Mouse (Mus musculus): ENCODE results near the gene Dctn2.

Gene Dctn2

GRCm38 (mm10) chr10:127312858-127313257 lies 46.7 kb downstream of the Dctn2 start:
- in situ Hi-C loops (cut with MboI, MseI) = loop anchor here (10.0 kb wide), 2 partner anchors 128 to 1232 kb away; partner anchors contain the start of genes Rpl41, Slc26a10 and Zc3h10

- in situ Hi-C loops (cut with MboI, MseI) = loop anchor here (10.0 kb wide), 2 partner anchors 129 to 1231 kb away; partner anchors contain the start of genes Rpl41, Slc26a10 and Zc3h10
Measured at GRCm38 (mm10) chr10:127313516-127313915, 47.3 kb downstream of the Dctn2 start.

- in situ Hi-C loops (cut with MboI, MseI) = loop anchor here (5.0 to 10.0 kb wide), 3 partner anchors 130 to 1307 kb away; partner anchors contain the start of genes Rpl41, Slc26a10 and Zc3h10
Measured at GRCm38 (mm10) chr10:127314950-127315349, 48.8 kb downstream of the Dctn2 start.

- in situ Hi-C loops (cut with MboI, MseI) = loop anchor here (5.0 to 10.0 kb wide), 3 partner anchors 132 to 1305 kb away; partner anchors contain the start of genes Rpl41, Slc26a10 and Zc3h10
Measured at GRCm38 (mm10) chr10:127317277-127317676, 51.1 kb downstream of the Dctn2 start.

- in situ Hi-C loops (cut with MboI, MseI) = loop anchor here (5.0 to 10.0 kb wide), 3 partner anchors 133 to 1304 kb away; partner anchors contain the start of genes Rpl41, Slc26a10 and Zc3h10
Measured at GRCm38 (mm10) chr10:127318009-127318408, 51.8 kb downstream of the Dctn2 start.

- in situ Hi-C loops (cut with MboI, MseI) = loop anchor here (5.0 to 10.0 kb wide), 5 partner anchors 38 to 1302 kb away; partner anchors contain the start of genes Rpl41, Slc26a10 and Zc3h10
Measured at GRCm38 (mm10) chr10:127319969-127320368, 53.8 kb downstream of the Dctn2 start.

- in situ Hi-C loops (cut with MboI, MseI) = loop anchor here (5.0 kb wide), 2 partner anchors 39 to 766 kb away; no protein-coding TSS in a partner anchor
Measured at GRCm38 (mm10) chr10:127321621-127322020, 55.5 kb downstream of the Dctn2 start, which contains the start of gene Arhgap9. Gene Arhgap9 (plus strand): TSS chr10:127321964.

- in situ Hi-C loops (cut with MboI, MseI) = loop anchor here (5.0 kb wide), 2 partner anchors 40 to 765 kb away; no protein-coding TSS in a partner anchor
Measured at GRCm38 (mm10) chr10:127322178-127322577, 56.0 kb downstream of the Dctn2 start.

GRCm38 (mm10) chr10:127322669-127323068 lies 56.5 kb downstream of the Dctn2 start:
- in situ Hi-C loops (cut with MboI, MseI) = loop anchor here (5.0 kb wide), 2 partner anchors 40 to 765 kb away; no protein-coding TSS in a partner anchor

GRCm38 (mm10) chr10:127323131-127323855 lies 57.1 kb downstream of the Dctn2 start:
- in situ Hi-C loops (cut with MboI, MseI) = loop anchor here (5.0 kb wide), 2 partner anchors 41 to 764 kb away; no protein-coding TSS in a partner anchor

- in situ Hi-C loops (cut with MboI, MseI) = loop anchor here (5.0 kb wide), 2 partner anchors 42 to 763 kb away; no protein-coding TSS in a partner anchor
Measured at GRCm38 (mm10) chr10:127324495-127324894, 58.3 kb downstream of the Dctn2 start.

GRCm38 (mm10) chr10:127325454-127326016 lies 59.4 kb downstream of the Dctn2 start:
- in situ Hi-C loops (cut with MboI, MseI) = no loop called here

GRCm38 (mm10) chr10:127326017-127326801 lies 60.0 kb downstream of the Dctn2 start:
- in situ Hi-C loops (cut with MboI, MseI) = no loop called here

- in situ Hi-C loops (cut with MboI, MseI) = no loop called here
Measured at GRCm38 (mm10) chr10:127326828-127327227, 60.7 kb downstream of the Dctn2 start.

- in situ Hi-C loops (cut with MboI, MseI) = no loop called here
Measured at GRCm38 (mm10) chr10:127327461-127328145, 61.4 kb downstream of the Dctn2 start.

GRCm38 (mm10) chr10:127330212-127330611 lies 64.0 kb downstream of the Dctn2 start:
- in situ Hi-C loops (cut with MboI, MseI) = no loop called here

Data from regulatory T cell (primary cell).